Mouse (Mus musculus) liver, adult 2 months (tissue): Measurements from ENCODE around the gene Macrod1. TPM values are rescaled to one million over a fixed set of nuclear protein-coding genes. Genes with fewer than 3 reads are reported as not detected.

Experiments
- DNase-seq: peaks from one replicate; pipeline ENCODE4 v3.0.0-alpha.2; 2011; ENCODE audit warnings: low read depth, low spot score; ENCODE audit errors: extremely low read depth
- H3K27ac ChIP-seq: fragments of 200-500 bp; replicated peaks from 2 replicates; pipeline ENCODE4 v1.5.1; 2012; ENCODE audit warnings: low read depth, mild to moderate bottlenecking, control low read depth, inconsistent platforms, low read length; ENCODE audit not compliant: insufficient read depth
- H3K27me3 ChIP-seq: fragments of 200-500 bp; 2 replicates; pipeline ENCODE4 v1.6.1; 2012; ENCODE audit warnings: mild to moderate bottlenecking, moderate library complexity, low read length, inconsistent platforms; ENCODE audit not compliant: control insufficient read depth, insufficient read depth
- H3K36me3 ChIP-seq: fragments of 200-500 bp; 2 replicates; pipeline ENCODE4 v1.6.1; 2012; ENCODE audit warnings: low read length, inconsistent platforms; ENCODE audit not compliant: control insufficient read depth, insufficient read depth
- H3K4me1 ChIP-seq: fragments of 200-500 bp; 2 replicates; pipeline ENCODE4 v1.6.1; 2011; ENCODE audit warnings: low read length; ENCODE audit not compliant: control insufficient read depth, insufficient read depth
- H3K4me3 ChIP-seq: fragments of 200-500 bp; 2 replicates; pipeline ENCODE4 v1.5.1; 2011; ENCODE audit warnings: low read depth, mild to moderate bottlenecking, control low read depth, low read length, moderate library complexity; ENCODE audit not compliant: insufficient read depth
- H3K79me2 ChIP-seq: fragments of 200-500 bp; 2 replicates; pipeline ENCODE4 v1.6.1; 2012; ENCODE audit warnings: inconsistent platforms, mild to moderate bottlenecking, low read length, moderate library complexity; ENCODE audit not compliant: control insufficient read depth, insufficient read depth
- H3K9ac ChIP-seq: fragments of 200-500 bp; 2 replicates; pipeline ENCODE4 v1.6.1; 2012; ENCODE audit warnings: low read depth, mild to moderate bottlenecking, control low read depth, inconsistent platforms, low read length
- CTCF ChIP-seq: fragments of 200-500 bp; IDR thresholded peaks from 2 replicates; pipeline ENCODE4 v1.5.1; 2011; ENCODE audit warnings: low read depth, low read length, control low read depth
- POLR2A ChIP-seq: fragments of 200-500 bp; IDR thresholded peaks from 2 replicates; pipeline ENCODE4 v1.6.1; 2011; ENCODE audit warnings: low read length, control low read depth; ENCODE audit not compliant: insufficient read depth; ENCODE audit errors: extremely low read depth
- WGBS: fragments of 180-500 bp; shearing (Covaris S2); methylation state at CpG from one replicate; pipeline ENCODE4 v1.1.7; 2018; 5-methylcytosine and 5-hydroxymethylcytosine counted together
- polyA plus RNA-seq: library from polyadenylated mRNA; depleted of rRNA; stranded (reverse); fragments of >200 nt; gene quantifications from 2 replicates; pipeline ENCODE4 v1.2.3, GENCODE M21; 2012
- total RNA-seq: library from RNA; depleted of rRNA; stranded (reverse); fragments of >200 nt; gene quantifications from 2 replicates; pipeline ENCODE4 v1.2.3, GENCODE M21; 2014

Macrod1 gene
- total and polyA plus RNA-seq, 2 experiments = 12.2 to 115 TPM

DNA sequence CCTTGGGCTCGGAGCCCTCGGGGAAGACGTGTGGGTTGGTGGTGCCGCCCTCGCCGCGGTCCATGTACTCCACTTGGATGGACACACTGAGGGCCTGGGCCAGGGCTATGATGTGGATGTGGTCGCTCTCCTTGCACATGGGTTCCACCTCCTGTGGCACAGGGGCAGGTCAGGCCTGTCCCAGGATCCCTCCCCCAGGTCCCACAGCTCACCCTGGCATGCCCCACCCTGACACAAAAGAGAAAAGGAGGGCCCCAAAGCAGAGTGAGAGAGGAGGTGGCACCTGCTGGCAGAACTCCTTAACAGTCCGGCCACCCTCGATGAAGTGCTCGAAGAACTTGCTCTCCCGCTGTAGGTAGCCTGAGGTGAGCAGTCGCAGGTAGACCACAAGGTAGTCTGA, 142.5 kb downstream of the Macrod1 start:
- H3K27me3 ChIP-seq = no peaks in the 10 kb centered on the region
- H3K36me3 ChIP-seq = peaks cover 11% of the 10 kb centered on the region; the same call in 1 of the 2 replicates
- H3K79me2 ChIP-seq = no peaks in the 10 kb centered on the region
- TF ChIP-seq CTCF (no peak), POLR2A (no peak)
- no peak overlapping the region for H3K4me3 ChIP-seq
- no peak overlapping the region for H3K27ac ChIP-seq
- 94% methylated on average over 13 of the region's 13 CpGs for WGBS
- no peak for DNase-seq
- no peak overlapping the region for H3K9ac ChIP-seq
- peaks cover 1% of the 10 kb centered on the region; the same call in 1 of the 2 replicates for H3K4me1 ChIP-seq

DNA sequence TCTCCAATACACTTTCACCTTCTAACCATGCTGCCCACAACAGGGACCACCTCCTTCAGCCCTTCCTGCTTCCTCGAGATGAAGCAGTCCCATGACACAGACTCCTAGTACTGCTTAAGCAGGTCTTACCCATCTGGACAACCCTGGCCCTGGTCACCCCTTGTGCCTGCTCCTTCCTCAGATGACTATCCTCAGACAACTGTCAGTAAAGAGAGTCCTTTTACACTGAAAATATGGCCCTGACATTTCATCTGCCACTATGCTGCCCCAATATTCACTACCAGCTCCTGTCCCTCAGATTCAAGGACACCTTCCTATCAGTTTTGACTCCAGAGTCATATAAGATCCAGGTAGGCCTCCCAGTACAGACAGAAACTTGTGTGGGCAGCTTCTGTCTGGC, 143.8 kb downstream of the Macrod1 start:
- peaks cover 11% of the 10 kb centered on the region; the same call in 1 of the 2 replicates for H3K36me3 ChIP-seq
- DNase-seq = no peak
- 77% methylated on average over 1 of the region's 1 CpGs for WGBS

DNA sequence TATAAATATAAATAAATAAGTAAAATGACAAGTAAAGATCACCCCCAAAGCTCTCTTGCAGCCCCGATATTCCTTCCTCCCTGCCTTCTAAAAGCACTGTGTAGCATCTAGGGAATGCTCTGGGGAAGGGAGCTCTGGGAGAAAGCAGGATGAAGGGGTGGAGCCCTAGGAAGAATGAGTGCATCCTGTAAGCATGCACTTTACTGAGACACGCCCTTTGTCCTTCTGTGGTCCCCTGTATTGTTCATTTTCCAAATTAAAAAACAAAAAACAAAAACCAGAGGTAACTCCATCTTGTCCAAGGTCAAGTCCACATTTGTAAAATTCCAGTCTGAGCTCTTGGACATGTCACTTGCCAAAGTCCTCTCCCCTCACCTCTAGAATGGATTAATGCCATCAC, 148.3 kb downstream of the Macrod1 start:
- H3K36me3 ChIP-seq = peaks cover 8% of the 10 kb centered on the region; the same call in 1 of the 2 replicates
- H3K27me3 ChIP-seq = no peaks in the 10 kb centered on the region
- H3K27ac ChIP-seq = no peak overlapping the region
- H3K4me1 ChIP-seq = peaks cover 5% of the 10 kb centered on the region; the same call in 1 of the 2 replicates
- TF ChIP-seq CTCF (no peak), POLR2A (no peak)
- peak overlapping the region; percentile 75; the same call in 1 of the 2 replicates for H3K9ac ChIP-seq
- no peaks in the 10 kb centered on the region for H3K79me2 ChIP-seq
- 0 out of 2 replicates have a peak overlapping the region, but pooled peaks have one; percentile 18 for H3K4me3 ChIP-seq
- no peak for DNase-seq
- 75% methylated on average over 2 of the region's 2 CpGs for WGBS

More for the DNA sequence above, 143.8 kb downstream of the Macrod1 start:
- no peaks in the 10 kb centered on the region for H3K27me3 ChIP-seq
- H3K9ac ChIP-seq = no peak overlapping the region
- H3K4me1 ChIP-seq = peaks cover 7% of the 10 kb centered on the region; the same call in 1 of the 2 replicates
- no peak for TF ChIP-seq CTCF
- TF ChIP-seq POLR2A = no peak
- no peak overlapping the region for H3K27ac ChIP-seq
- no peaks in the 10 kb centered on the region for H3K79me2 ChIP-seq
- no peak overlapping the region for H3K4me3 ChIP-seq

DNA sequence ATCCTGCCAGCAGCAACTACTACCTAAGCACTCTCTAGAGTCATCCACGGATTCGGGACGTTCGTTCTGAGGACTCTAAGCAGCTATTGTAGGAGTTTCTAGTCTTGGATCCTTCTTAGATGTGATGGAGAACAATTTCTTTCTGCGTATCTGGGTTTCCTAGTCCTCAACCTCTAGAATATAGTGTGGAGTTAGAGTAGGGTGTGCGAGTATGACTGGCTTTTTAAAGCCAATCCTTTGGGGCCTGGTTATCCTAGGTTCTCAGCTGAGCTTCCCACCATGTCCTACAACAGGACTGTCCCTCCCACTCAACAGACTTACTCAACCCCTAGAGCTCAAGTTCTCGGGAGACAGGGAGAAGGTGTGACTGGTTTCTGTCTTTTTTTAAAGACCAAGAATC, 148.7 kb downstream of the Macrod1 start:
- TF ChIP-seq CTCF = no peak
- no peak for TF ChIP-seq POLR2A
- peak overlapping the region; percentile 45 for H3K27ac ChIP-seq
- H3K9ac ChIP-seq = peak overlapping the region; percentile 75
- 15% methylated on average over 7 of the region's 7 CpGs for WGBS
- DNase-seq = no peak
- H3K36me3 ChIP-seq = peaks cover 8% of the 10 kb centered on the region; the same call in 1 of the 2 replicates
- H3K4me3 ChIP-seq = peak overlapping the region; percentile 90
- no peaks in the 10 kb centered on the region for H3K27me3 ChIP-seq
- no peaks in the 10 kb centered on the region for H3K79me2 ChIP-seq
- peaks cover 5% of the 10 kb centered on the region; the same call in 1 of the 2 replicates for H3K4me1 ChIP-seq

DNA sequence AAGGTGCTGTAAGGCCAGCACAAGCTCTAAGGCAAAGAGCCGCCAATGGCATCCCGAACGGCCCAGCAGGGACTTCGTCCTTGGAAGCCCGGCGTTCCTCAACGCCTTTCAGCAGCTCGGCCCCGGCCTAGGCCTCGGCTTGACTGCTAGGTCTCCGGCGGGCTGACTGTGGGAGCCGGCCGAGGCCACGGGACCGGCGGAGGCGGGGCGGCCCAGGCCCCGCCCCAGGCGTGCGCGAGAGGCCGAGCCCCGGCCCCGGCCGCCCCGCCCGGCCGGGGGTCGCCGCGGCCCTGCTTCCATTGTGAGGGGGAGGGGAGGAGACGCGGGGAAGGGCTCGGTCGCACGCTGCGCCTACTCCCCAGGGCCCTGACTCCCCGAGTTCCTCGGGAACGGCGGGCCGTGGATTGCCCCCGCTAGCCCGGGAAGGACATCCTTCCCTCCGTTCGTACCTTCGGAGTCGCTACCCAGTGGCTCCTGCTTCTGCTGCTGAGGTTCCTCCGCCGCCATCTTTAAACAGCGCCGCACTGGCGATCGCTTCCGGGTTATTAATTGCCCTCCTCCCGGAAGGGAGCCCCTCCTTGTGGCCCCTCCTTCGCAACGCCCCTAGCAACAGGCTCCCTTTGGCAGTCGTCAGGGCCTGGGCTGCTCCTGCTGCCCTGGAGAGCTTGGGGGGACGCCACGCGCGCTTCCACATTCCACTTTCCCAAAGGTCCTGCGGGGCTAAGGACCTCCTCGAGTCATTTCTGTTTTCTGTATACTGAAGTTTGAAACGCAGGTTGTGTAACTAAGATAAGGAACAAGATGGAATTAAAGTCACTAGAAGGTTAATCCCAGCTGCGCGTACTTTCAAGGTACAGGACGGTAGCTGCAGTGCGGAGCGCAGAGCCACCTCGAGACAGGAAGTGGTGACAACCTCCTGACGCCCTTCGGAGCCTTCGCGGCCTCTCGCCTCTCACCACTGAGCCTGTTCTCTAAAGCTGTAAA, 149.4 kb downstream of the Macrod1 start, which contains the start of gene Otub1:
Gene Otub1, minus strand, starts transcription at position 564 of the 984 bp plus-strand sequence.
- WGBS = 1% methylated on average over 78 of the region's 79 CpGs
- TF ChIP-seq CTCF = no peak
- peak; percentile 77 for TF ChIP-seq POLR2A
- H3K4me1 ChIP-seq = peaks cover 5% of the 10 kb centered on the region; the same call in 1 of the 2 replicates
- H3K36me3 ChIP-seq = peaks cover 8% of the 10 kb centered on the region; the same call in 1 of the 2 replicates
- H3K79me2 ChIP-seq = no peaks in the 10 kb centered on the region
- peak; percentile 83 for DNase-seq
- H3K27ac ChIP-seq = peak within 1 kb of the TSS; percentile 93
- H3K4me3 ChIP-seq = peak within 1 kb of the TSS; percentile 90
- H3K27me3 ChIP-seq = no peaks in the 10 kb centered on the region
- peak within 1 kb of the TSS; percentile 90 for H3K9ac ChIP-seq
